Mouse (Mus musculus): ENCODE measurements at regions not wholly inside any gene's neighbourhood (a gene's known extent, or its start where the extent isn't known, plus 50 kb on each side); places are given as distances from the start of the nearest gene placed in this dataset.

DNA sequence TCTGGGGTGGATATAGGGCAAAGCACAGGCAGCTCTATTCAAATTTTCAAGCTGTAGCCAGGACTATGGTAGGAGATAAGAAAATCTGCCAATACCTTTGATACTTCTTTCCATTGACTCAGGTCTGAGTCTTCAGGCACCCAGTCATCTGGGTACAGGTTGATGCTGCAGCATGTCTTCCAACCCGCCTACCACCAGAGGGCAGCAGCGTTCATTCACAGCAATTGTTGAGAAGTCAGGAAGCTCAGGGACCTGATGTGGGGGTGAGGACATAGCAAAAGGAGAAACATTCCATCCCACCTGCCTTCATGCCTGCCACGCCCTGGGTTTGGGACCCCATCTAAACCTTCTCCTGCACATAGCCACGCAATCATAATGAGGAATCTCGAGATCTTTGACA is 118.2 kb upstream of the Gm21876 start:
- peak; percentile 5 to 44 for DNase-seq (ENCODE audit: low spot score in 2 of 2)

DNA sequence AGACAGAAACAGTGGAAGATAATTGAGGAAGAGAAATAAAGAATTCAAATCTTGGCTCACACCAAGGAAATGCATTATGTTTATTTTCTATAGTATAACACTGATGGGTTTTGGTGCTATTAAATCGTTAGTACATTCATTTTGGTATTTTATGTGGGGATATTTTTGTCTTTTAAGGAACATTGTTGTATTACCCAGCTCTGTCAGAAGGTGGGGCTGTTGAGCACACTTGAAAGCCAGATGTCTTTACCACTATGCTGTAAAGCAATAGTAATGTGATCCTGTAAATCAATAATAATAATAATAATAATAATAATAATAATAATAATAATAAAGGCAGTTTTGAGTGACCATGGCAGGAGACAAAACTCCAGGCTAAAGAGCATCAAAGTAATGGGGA is 120.0 kb upstream of the Gm21876 start:
- DNase-seq (ENCODE audit: low spot score in 2 of 2): no peak

DNA sequence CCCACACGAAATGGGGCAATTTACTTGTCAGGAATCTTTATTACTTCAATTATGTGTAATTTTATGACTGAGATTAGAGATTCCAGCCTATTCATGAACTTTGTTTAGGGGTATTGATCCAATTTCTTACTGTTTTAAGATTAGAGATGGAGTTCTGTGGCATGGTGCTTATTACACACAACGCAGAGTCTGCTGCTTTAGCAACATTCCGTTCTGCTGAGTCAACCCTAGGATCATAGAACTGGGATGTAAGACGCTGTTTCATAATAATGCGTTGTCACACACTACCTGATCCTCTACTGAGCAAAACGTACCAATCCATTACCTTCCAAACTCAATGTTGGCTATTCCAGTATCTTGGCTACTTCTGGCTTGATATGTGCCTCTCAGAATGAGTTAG is 121.9 kb upstream of the Gm21876 start:
- DNase-seq (ENCODE audit: low spot score in 2 of 2): no peak

GRCm38 (mm10) chrX:21334499-21335032 is 149.8 kb upstream of the Agtr2 start:
- DNase-seq (ENCODE audit: low spot score in 2 of 2): no peak

- DNase-seq (ENCODE audit: low spot score in 2 of 2): no peak
These were observed 139.9 kb upstream of the Agtr2 start for GRCm38 (mm10) chrX:21344397-21344796.

DNA sequence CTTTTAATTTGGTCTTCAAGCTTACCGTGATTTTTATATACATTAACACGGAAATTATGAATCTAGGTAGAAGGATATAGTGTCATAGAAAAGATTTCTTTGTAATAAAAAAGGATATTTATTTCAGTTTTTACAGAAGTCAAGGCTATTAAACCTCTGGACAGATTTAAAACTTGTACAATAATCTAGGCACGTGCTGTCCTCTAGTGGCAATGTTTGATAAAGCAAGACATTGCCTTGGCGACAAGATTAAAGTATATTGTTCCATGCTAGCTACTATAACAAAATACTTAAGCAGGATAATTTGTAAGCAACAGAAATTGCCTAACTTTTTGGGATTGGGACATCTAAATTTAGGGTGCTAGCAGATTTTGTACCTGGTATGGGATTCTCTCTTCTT is 133.8 kb upstream of the Agtr2 start:
- no peak for DNase-seq (ENCODE audit: low spot score in 2 of 2)

DNA sequence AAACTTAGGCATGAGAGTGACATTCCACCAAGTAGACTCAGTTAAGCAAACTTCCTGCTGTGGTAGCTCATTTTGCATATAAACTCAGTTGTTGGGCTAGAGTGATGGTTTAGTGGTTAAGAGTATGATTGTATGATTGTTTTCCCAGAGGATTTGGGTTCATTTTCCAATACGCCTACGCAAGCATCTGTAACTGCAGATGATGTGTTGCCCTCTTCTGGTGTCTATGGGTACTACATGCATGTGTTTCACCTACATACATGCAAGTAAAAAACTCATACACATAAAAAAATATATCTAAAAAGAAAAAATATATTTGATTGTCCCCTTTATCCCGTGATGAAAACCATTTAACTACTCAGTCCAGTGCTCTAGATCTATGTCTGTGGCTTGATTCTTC is 132.0 kb upstream of the Agtr2 start:
- no peak for DNase-seq (ENCODE audit: low spot score in 2 of 2)

DNA sequence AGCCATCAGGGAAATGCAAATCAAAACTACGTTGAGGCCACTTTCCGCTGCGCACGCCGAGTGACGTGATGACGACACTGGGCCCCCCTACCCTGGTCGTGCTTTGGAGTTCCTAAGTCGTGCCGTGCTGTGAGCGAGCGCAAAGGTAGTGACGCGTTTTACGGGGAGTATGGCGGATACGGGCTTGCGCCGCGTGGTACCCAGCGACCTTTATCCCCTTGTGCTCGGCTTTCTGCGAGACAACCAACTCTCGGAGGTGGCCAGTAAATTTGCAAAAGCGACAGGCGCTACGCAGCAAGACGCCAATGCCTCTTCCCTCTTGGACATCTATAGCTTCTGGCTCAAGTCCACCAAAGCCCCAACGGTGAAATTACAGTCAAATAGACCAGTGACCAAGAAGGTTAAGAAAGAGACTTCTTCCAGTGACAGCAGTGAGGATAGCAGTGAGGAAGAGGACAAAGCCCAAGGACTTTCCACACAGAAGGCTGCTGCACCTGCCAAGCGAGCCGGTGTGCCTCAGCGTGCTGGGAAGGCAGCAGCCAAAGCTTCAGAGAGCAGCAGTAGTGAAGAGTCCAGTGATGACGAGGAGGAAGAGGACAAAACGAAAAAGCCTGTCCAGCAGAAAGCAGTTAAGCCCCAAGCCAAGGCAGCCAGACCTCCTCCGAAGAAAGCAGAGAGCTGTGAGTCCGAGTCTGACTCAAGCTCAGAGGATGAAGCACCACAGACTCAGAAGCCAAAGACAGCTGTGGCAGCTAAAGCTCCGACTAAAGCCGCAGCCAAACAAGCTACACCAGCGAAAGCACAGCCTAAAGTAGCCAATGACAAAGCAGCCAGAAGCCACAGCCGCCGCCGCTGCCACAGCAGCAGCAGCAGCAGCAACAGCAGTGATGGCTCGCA is 123.3 kb upstream of the Agtr2 start:
- peak; percentile 11 to 17 for DNase-seq (ENCODE audit: low spot score in 2 of 2)

DNA sequence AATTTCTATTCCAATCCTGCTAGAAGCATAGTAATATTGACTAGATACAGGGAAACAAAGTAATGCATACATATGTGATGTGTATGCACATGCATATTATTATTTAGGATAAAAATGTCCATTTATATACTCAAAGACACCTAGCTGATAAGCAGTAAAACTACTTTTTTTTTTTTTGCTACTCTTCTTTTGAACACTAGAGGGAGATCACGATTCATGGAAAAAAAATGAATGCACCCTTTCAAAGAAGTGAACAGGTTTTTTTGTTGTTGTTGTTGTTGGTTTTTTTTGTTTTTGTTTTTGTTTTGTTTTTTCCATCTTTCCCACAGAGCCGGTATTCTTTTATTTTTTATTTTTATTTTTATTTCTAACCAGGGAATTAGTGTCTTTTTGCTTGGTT is 99.1 kb upstream of the Agtr2 start:
- no peak for DNase-seq (ENCODE audit: low spot score in 2 of 2)

DNA sequence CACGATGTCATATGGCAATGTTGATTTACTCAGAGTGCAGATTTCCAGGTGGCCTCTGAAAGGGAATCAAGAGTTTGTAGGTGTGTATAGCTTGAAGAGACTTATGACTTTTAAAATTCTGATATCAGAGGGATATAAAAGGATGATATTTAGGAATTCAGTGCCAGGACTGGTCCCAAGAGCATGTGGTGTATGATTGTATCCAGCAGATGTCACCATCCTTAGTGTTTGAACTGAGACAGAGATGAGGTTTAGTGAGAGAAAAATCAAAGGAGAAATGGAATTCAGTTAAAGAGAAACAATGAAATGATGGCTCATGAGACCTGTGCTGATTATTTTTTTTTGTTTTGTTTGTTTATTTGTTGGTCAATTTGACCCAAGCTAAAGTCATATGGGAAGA is 94.4 kb upstream of the Agtr2 start:
- no peak for DNase-seq (ENCODE audit: low spot score in 2 of 2)

- DNase-seq (ENCODE audit: low spot score in 2 of 2): no peak
These were observed 91.1 kb upstream of the Agtr2 start for GRCm38 (mm10) chrX:21393212-21393611.

- DNase-seq (ENCODE audit: low spot score in 2 of 2): peak in 1 of 2 experiments; percentile 18
These were observed 59.5 kb upstream of the Agtr2 start for GRCm38 (mm10) chrX:21424797-21425196.

- DNase-seq (ENCODE audit: low spot score in 2 of 2): no peak
These were observed 56.3 kb upstream of the Agtr2 start for GRCm38 (mm10) chrX:21428081-21428480.

DNA sequence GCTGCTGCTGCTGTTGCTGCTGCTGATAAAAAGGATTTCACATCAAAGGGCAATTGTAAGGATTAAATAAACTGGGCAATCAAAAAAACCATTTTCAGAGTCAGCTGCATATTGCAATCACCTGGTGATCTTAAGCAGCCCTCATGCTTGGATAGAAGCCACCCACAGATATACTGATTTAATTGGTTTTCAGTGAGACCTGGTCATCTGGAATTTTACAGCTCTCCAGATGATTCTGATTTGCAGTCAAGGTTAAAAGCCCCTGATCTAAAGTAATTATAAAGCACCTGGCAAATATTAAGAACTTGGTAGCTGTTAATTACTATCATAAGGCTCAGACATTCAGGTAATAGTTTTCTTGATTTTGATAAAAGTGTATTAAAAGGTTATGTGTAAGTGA is 50.8 kb upstream of the Agtr2 start:
- no peak for DNase-seq (ENCODE audit: low spot score in 2 of 2)

Data from adrenal gland, adult 18-20 months (tissue).